Mouse (Mus musculus): Measurements from ENCODE around the gene Abcd3. TPM values are rescaled to one million over a fixed set of nuclear protein-coding genes. Genes with fewer than 3 reads are reported as not detected.
"Not testable (repeated sequence)": the region's sequence is repeated elsewhere in the genome, so short reads cannot be mapped to it uniquely, and the experiment has no call there.

Gene Abcd3
- total RNA-seq, 2 experiments from 2014 or later, result 7.2 to 9.8 TPM

DNA sequence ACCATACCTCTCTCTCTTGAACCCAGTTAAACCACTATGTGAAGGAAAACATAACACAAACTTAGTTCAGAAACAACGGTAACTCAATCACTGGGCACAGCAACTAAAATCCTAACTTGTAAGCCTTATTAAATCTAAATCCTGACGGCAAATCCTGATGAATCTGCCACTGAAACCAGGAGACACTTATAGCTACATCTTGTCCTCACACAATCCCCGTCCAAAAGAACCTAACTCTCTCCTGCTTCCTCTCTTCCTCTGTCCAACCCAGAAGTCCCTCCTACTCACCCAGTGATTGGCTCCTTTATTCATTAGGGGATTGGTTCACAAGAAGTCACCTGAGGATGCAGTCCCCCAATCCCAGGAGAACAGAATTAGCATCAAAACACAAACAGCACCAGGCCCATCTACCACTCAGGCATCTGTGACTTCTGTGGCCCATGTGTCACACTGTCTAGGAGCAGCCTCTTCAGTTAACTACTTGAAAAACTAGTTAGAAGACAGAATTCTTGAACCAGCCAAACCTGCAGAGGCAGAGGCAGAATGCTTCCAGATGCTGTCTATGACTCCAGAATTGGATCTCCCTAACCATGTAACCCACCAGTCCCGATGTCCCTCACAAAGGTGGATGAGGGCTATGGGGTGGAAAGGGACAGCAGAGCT lies 73.8 kb downstream of the Abcd3 start:
- ATAC-seq (replicated peaks; ENCODE audit: low FRiP score, poor library complexity, severe bottlenecking), result not testable (repeated sequence)

DNA sequence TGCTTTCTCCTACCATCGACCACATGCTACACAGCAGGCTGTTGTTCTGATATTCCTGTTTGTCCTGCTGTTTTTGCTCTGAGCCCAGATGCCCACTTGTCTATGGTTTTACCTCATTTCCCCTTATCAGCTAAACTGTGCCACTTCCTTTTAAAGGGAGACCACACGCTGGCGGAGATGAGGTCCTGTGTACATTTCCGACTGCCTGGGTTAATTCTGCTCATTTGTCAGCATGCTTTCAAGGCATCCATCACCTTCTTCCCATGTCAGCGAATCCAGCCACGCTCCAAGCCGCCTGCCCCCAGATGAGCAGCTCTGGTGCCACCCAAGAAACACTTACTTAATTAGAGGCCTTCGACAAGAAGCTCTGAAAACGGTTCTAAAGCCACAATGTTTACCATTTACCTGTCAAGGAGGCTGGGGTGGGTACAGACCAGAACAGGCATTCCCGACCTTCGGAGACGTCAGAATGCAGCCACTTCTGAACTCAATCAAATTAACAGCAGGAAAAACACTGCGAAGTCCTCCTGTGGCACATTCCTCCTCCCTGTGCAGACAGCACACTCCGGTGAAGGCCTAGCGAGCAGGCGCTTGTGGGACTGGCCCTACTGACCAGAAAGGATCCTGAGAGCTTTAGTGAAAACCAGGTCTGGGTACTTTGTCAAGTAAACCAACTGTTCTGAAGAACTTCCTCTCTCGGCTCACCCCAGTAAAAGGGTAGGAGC lies 75.5 kb downstream of the Abcd3 start:
- no peak for ATAC-seq (replicated peaks; ENCODE audit: low FRiP score, poor library complexity, severe bottlenecking)

DNA sequence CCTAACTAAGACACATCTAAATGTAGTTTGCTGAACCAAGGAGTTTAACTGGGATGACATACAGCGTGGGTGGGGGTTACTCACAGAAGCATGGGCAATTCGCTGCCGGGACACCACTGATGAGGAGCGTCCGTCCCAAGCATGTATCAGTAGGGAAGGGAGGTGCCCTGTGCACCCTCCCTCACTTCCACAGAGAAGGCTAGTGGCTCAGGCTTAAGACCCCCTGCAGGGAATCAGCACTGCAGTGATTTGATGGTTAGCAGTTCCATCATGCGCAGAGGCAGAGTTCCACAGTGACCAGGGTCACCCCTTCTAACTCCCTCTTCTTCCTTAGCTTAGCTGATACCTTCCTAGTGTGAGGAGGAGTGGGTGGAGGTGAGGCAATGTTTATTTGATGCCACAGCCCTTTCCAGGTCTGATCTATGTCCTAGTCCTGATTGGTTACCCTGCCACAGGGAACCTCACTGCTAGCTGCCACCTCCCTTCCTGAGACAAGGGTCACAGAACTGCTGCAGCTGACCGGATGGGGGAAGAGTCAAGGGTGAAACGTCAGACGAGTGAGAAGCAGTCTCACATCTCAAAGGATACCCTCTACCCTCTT lies 76.3 kb downstream of the Abcd3 start:
- ATAC-seq (replicated peaks; ENCODE audit: low FRiP score, poor library complexity, severe bottlenecking), result no peak

DNA sequence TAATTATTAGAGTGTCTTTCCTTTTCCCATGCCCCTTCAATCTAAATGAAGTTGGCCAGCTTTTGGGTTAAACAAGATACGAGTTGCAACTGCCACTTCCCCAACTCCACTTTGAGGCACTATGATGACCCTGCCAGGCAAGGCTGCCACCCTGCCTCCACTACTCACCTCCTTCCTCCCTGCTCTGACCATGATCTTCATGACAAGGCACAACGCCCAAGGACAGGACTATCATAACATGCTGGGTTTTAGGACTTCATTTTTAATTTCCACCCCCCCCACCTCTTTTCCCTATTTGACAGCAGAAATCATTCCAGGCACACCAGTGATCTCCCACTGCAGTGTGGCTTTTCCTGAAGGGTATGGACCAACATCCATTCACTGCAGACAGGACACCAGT lies 77.2 kb downstream of the Abcd3 start:
- no peak for ATAC-seq (replicated peaks; ENCODE audit: low FRiP score, poor library complexity, severe bottlenecking)

DNA sequence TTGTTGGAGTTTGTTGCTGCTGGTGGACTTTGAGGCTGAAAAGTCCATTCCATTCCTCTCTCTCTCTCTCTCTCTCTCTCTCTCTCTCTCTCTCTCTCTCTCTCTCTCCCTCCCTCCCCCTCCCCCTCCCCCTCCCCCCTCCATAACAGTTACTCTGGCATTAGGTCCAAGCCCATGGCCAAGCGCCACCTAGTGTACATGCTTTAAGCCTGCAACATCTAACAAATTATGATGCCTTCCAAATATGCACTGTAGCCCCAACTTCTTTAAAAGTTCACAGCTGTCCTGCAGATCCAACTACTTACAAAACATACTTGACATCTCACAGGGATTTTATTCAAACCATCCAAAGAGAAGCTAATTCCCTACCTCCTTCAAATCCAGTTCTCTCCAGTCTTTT lies 77.6 kb downstream of the Abcd3 start:
- ATAC-seq (replicated peaks; ENCODE audit: low FRiP score, poor library complexity, severe bottlenecking), result no peak

DNA sequence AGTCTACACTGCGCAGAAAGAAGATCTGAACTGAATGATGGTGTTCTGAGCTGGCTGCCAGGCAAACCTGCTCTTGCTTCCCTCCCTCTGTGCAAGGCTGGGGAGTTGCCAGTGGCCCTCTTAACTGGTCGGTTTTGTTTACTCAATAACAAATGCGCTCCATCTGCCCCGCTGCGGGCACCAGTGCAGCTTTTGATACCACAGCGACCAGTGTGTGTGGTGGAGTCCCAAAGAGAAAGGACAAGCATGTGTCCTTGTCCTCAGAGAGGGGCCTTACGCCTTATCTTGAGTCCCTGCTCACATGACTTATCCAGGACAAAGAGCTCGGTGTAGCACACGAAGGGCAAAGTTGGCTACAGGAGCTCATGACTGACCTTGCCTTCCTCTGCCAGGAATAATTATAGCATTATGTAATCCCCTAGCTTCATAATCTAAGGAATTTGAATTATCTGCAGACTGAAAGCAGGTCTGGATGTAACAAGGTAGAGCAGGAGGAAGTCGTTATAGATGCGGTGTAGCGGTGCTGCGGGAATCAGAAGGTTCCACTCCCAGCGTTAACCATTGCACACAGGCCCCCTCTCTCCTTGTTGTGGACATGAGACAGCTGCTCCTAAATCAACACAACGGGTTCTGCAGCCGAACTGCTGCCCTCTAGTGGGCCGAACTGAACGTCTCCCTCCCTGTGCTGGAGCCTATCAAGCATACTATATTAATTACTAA lies 78.9 kb downstream of the Abcd3 start:
- no peak for ATAC-seq (replicated peaks; ENCODE audit: low FRiP score, poor library complexity, severe bottlenecking)

DNA sequence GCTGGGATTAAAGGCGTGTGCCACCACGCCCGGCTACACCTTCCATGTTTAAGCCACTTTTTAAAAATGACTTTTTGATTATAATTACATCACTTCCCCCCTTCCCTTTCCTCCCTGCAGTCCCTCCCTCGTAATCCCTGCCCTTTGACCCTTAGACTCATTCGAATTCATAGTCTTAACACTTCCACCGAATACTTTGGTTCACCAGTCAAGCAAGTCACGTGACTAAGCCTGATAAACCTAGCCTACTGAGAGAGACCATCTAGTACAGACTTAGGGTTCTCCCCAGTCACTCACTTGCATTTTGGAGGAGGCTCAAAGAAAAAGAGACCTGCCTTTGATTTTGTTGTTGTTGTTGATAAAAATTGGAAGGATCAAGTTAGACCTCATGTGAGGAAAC lies 79.6 kb downstream of the Abcd3 start:
- ATAC-seq (replicated peaks; ENCODE audit: low FRiP score, poor library complexity, severe bottlenecking), result no peak

DNA sequence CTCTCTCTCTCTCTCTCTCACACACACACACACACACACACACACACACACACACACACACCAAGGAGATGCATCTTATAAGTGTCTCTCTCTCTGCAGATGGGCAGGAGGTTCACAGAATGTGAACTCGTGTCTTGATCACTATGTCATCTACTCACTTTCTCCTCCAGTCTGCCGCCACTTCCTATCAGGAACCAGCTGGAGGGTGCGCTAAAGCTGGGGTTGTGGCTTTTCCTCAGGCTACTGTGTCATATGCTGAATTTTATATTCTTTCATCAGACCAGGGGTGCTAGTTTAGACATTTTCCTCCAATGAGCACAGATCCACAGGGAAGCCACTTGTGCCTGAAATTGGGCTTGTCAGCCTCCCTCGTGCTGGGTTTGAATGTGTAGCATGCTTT lies 85.4 kb downstream of the Abcd3 start:
- no peak for ATAC-seq (replicated peaks; ENCODE audit: low FRiP score, poor library complexity, severe bottlenecking)

DNA sequence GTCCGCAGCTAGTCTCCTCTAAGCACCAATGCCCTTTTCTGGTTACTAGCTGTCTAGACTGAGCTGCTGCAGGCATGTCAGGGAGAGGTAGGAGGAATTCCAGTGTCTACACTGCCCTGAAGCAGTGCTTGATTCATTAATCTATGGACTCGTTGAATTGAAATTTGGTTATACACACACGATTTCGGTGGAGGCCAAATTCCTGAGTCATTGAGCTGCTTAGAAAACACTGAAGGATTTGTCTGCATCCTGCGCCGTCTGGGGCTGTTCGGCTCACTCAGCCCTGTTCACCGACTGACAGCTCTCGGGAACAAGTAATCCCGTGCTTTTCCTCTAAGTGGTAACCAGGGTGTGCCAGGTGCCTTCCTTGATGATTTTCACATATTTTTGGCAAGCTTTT lies 89.5 kb downstream of the Abcd3 start:
- no peak for ATAC-seq (replicated peaks; ENCODE audit: low FRiP score, poor library complexity, severe bottlenecking)

DNA sequence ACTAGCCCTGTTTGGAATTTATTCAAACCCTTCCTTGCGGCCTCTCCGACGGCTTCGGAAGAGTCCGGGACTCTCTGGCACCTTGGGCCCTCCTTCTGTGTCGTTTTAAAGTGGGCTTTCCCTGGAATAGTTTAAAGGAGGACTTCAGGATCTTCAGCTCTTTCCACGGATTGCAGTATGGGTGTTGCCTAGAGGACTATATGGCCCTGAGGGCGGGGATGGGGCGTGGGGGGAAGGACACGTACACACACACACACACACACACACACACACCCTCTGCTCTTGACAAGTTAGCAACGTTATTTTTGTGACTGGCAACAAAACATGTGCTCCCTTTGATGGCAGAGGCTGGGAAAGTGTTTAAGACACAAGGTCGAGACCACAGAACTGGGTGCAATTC lies 90.5 kb downstream of the Abcd3 start:
- no peak for ATAC-seq (replicated peaks; ENCODE audit: low FRiP score, poor library complexity, severe bottlenecking)

DNA sequence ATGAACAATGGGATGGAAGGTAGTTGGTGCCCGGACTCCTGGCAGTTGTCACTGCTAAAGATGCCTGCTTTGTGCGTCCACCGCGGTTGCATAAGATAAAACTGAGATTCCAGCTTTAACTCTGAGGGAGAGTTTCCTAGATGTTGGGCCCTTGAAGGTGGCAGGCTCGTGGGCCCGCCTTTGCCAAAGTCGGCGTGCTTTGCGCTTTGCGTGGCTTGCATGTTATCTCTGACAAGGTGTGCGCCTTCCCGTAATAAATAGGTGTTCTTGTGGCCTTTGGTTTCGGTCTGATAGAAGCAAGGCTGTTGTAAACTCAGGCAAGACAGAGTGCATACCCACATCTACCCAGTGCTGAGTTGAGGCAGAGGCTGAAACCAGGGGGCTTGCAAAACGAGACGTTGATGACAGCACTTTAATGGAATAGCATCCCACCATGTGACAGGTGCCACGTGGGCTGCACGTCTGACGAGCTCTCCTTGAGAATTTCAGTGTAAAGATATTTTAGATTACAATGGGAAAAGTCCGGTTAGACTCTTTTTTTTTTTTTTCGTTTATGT lies 91.1 kb downstream of the Abcd3 start:
- no peak for ATAC-seq (replicated peaks; ENCODE audit: low FRiP score, poor library complexity, severe bottlenecking)

DNA sequence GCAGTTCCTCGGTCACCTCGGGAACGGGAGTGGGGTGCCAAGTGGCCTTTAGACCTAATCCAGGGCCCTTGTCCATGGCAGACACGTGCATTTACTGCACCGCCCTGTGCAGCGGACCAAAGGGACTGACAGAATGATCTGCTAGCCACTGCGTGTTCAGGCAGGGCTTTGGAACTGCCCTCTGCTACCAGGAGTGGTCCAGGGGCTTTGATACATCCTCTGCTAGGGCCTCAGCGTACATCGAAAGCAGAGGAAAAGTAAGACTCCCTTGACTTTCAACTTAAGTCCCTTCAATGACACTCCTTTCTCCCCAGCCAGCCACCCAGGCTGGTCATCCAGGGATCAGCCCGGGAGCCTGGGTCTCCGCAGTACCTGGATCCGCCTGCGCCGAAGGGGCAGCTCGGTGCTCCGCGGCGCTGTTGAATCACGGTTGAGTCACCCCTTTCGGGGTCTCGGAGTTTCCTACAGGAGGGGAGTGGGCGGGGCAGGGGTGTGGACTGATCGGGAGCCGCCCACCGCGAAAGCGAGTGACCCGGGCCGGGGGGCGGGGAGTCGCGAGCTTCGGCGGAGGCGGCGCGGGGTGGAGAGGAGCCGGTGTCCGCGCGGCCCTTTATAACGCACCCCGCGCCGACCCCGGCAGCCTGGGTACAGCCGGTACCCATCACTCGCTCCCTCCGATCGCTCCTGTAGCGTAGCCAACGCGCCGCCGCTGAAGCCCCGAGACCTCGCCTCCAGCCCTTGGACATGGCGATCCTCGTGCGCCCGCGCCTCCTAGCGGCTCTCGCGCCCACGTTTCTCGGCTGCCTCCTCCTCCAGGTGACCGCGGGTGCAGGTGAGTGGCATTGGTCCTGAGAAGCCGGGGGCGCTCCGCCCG lies 91.9 kb downstream of the Abcd3 start, which contains the start of gene F3:
Gene F3, plus strand, starts transcription at position 567 of the 874 bp plus-strand sequence.
- ATAC-seq (replicated peaks; ENCODE audit: low FRiP score, poor library complexity, severe bottlenecking), result no peak

DNA sequence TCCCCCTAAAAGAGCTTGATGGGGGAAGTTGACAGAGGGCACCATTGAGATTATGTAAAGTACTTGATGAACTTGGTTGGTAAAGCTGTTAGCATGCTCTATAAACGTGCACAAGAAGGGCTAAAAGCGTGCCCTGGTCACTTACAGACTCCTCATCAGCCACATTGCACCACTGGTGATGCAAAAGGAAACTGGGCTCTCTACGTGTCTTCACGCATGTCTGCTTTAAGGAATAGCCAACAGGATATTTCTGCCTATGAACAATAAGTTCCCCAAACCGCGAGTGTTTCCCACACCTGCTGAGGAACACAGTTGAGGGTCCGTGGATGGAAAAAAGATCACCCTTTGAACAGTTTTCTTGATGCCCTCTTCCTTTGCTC lies 93.4 kb downstream of the Abcd3 start:
- ATAC-seq (replicated peaks; ENCODE audit: low FRiP score, poor library complexity, severe bottlenecking), result no peak

DNA sequence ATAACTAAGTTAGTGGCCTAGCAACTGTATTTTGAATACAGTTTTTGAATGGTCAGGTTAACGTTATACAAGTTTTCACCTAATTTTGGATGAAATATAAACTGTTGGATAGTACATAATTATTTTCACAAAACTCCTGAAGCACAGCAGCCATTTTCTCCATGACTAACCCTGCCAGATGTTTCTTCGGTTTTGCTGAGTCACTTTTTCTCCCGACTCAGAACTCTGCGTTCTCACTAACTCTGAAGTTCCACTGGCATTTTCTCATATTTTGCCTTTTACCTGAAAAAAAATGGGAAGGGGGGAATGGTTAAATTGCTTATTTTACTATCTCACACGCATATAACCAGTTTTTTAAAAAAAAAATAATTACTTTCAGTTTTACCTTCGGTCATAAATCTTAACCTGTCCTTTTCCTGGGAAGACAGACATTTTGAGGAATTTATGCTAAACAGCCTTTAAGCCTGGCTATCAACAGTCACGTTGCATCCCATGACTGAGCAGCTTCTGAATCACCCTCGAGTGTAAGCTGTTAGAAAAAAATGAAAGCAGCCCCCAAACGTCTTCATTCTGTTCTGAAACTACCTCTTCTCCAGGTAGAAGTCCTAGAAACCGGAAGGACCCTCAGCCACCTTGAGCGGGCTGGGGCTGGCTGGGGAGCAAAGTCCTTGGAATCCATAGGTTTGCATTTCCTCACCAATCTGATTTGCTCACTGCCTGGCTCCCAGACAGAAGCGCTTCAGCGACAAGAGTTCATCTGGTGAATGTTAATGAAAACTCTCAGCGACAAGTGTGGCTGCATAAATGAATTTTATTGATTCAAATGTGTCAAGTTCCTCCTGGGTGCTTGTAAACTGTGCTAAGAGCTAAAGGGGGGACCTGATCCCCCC lies 94.1 kb downstream of the Abcd3 start:
- ATAC-seq (replicated peaks; ENCODE audit: low FRiP score, poor library complexity, severe bottlenecking), result no peak

DNA sequence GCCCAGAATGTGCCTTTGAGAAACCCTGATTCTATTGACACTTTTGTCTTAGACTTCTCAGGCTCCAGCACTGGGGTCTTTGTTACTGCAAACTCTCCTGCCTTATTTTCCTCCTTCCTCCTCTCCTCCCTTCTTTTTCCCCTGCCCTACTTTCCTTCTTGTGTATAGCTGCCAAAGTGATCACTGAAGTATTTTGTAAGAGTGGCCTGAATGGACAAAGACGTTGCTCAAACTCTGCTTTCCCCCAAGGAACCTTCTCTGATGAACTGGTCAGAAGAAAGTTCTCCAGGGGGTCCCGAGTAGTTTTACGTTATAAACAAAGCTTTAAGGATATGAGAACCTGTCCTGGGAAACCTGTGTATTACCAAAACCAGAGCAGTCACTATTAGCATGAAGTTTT lies 95.4 kb downstream of the Abcd3 start:
- ATAC-seq (replicated peaks; ENCODE audit: low FRiP score, poor library complexity, severe bottlenecking), result no peak

DNA sequence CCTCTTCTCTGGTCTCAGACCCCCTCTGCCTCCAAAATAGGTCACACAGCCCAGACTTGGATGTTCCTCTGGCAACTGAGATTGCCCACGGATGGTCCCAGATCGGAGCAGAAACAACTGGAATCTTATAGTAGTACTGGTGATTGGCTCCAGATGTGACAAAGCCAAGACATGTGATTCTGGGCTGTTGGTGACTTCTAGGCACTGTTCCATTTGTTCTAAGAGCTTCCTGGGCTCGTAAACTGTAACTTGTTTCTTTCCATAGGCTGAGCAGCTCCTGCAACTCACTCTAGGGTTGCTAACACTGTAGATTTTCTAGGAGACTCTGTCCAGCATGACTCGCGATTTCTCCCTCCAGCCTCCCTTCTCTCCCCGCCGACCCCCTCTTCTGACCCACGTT lies 96.4 kb downstream of the Abcd3 start:
- ATAC-seq (replicated peaks; ENCODE audit: low FRiP score, poor library complexity, severe bottlenecking), result no peak

DNA sequence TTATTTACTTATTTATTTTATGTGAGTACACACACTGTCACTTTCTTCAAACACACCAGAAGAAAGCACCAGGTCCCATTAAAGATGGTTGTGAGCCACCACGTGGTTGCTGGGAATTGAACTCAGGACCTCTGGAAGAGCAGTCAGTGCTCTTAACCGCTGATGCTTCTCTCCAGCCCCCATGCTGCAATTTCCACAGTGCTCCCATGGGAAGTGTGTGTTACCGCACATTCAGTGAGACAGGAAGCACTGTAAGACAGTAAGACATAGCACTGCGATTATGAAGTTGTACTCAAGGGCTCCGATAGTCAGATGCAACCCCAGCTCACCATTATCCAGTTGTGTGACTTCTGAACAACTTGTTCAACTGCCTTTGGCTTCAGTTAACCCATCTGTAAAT lies 98.6 kb downstream of the Abcd3 start:
- ATAC-seq (replicated peaks; ENCODE audit: low FRiP score, poor library complexity, severe bottlenecking), result no peak

DNA sequence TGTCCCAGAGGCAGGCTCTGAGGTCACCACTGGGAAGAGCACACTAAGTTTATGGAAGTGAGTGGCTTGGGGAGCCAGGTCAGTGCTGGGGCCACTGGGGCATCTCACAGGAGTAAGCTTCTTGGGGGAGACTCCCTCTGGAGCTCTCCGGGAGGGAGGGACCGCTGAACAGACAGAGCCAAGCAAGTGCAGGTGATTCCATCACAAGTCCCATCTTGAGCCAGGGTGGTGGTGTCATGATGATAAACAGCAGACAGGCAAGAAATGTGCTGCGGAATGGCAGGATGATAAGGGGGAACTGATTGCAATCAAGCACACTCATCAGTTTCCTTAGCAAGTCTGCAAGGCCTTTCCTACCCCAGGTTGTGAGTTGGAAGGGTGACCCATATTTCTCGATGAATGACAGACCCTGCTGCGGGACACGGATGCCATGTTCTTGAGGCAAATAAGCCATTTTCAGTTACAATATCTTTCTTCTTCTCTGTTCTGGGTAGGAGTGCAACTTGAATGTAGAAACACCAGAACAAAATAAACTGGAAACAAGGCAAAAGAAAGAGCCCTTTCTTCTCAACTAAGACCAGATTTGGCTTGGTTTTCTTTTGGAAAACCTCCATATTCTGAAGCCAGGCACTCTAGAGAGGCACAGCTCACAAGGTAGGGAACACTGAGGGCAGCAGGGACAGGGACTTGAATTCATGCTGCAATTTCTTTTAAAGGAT lies 99.2 kb downstream of the Abcd3 start:
- ATAC-seq (replicated peaks; ENCODE audit: low FRiP score, poor library complexity, severe bottlenecking), result no peak

Data from erythroblast, adult 5-6 weeks (primary cell).